Mouse (Mus musculus) stomach, postnatal 0 days (tissue): ENCODE results near the gene Exoc5.

ENCODE experiments used
- CTCF ChIP-seq: IDR thresholded peaks from 2 replicates; pipeline ENCODE4 v1.5.1; 2016; ENCODE audit warnings: antibody characterized with exemption, low read depth, mild to moderate bottlenecking, moderate library complexity
- EP300 ChIP-seq: optimal IDR thresholded peaks from 2 replicates; pipeline ENCODE3; 2016; ENCODE audit warnings: antibody characterized with exemption

DNA sequence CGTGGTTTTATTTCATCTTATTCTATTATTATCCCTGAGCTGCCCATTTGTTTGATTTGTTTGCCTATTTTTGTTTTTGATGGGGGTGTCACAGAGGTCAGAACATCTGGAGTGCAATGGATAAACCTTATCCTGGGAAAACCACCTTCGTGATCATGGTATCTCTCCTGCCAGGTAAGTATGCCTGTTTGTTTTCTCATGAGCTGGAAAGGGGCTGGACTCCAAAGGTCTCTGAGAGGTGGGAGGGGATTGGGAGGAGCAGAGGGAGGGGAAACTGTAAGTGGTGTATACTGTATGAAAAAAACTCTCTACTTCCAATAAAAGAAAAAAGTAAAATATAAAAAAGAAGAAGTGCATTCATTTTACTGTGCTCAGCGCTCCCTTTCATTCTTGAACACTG, 64.8 kb downstream of the Exoc5 start:
- no peak for TF ChIP-seq CTCF
- TF ChIP-seq EP300 = no peak
